8 mouse cellular contexts compared by ENCODE assay signal in genomic region chr19:38836084-38836437, GRCm38 (mm10). TPM values are rescaled to one million over a fixed set of nuclear protein-coding genes. Genes with fewer than 3 reads are reported as not detected.
DNase-seq lines count a peak whose midpoint lies in the region; ATAC-seq and TF ChIP-seq lines count a peak whose summit lies in the region.

No protein-coding gene starts in this region.

- no peaks in the 10 kb centered on the region for H3K4me1 ChIP-seq in heart, embryonic 11.5 days (ENCODE audit: control insufficient read depth, insufficient read depth, low read length)
- peaks cover 15% of the 10 kb centered on the region for H3K4me1 ChIP-seq in forebrain, embryonic 13.5 days
- peaks cover 36% of the 10 kb centered on the region for H3K4me1 ChIP-seq in liver, embryonic 15.5 days (replicated peaks)

- H3K4me3 ChIP-seq in heart, embryonic 11.5 days (ENCODE audit: low read depth, low read length), result peak overlapping the region; percentile 88
- peak overlapping the region; percentile 3 for H3K4me3 ChIP-seq in C2C12 (ENCODE audit: insufficient read depth, poor library complexity, severe bottlenecking)
- peak overlapping the region; percentile 82 for H3K4me3 ChIP-seq in forebrain, embryonic 13.5 days
- H3K4me3 ChIP-seq in liver, embryonic 15.5 days (replicated peaks), result peak overlapping the region; percentile 94

- no peak overlapping the region for H3ac ChIP-seq in C2C12 (ENCODE audit: control insufficient read depth, insufficient read length, low read depth)

- H3K4me2 ChIP-seq in heart, embryonic 11.5 days, result peak overlapping the region; percentile 77
- H3K4me2 ChIP-seq in forebrain, embryonic 13.5 days, result peak overlapping the region; percentile 64
- peak overlapping the region; percentile 95 for H3K4me2 ChIP-seq in liver, embryonic 15.5 days

- H3K27me3 ChIP-seq in heart, embryonic 11.5 days (ENCODE audit: control insufficient read depth, insufficient read depth, low read length), result no peaks in the 10 kb centered on the region
- peaks cover 23% of the 10 kb centered on the region for H3K27me3 ChIP-seq in C2C12 (ENCODE audit: control insufficient read depth, insufficient read depth, insufficient read length)
- H3K27me3 ChIP-seq in forebrain, embryonic 13.5 days, result no peaks in the 10 kb centered on the region
- no peaks in the 10 kb centered on the region for H3K27me3 ChIP-seq in liver, embryonic 15.5 days

- H3K79me3 ChIP-seq in C2C12 (ENCODE audit: low read depth), result no peaks in the 10 kb centered on the region

- H3K9me3 ChIP-seq in heart, embryonic 11.5 days (replicated peaks; ENCODE audit: control insufficient read depth, low read length), result no peaks in the 10 kb centered on the region
- no peaks in the 10 kb centered on the region for H3K9me3 ChIP-seq in forebrain, embryonic 13.5 days (replicated peaks)
- H3K9me3 ChIP-seq in liver, embryonic 15.5 days (replicated peaks), result no peaks in the 10 kb centered on the region

- TF ChIP-seq CTCF in C2C12 (IDR thresholded peaks at IDR 0.05; ENCODE audit: control insufficient read depth, insufficient read depth, insufficient read length), result no peak

- no peaks in the 10 kb centered on the region for H3K79me2 ChIP-seq in C2C12 (ENCODE audit: control insufficient read depth, insufficient read depth)

- H3K36me3 ChIP-seq in heart, embryonic 11.5 days (ENCODE audit: control insufficient read depth, insufficient read depth, low read length), result no peaks in the 10 kb centered on the region
- no peaks in the 10 kb centered on the region for H3K36me3 ChIP-seq in C2C12 (ENCODE audit: control insufficient read depth, insufficient read depth)
- H3K36me3 ChIP-seq in forebrain, embryonic 13.5 days (ENCODE audit: poor library complexity, severe bottlenecking), result no peaks in the 10 kb centered on the region
- H3K36me3 ChIP-seq in liver, embryonic 15.5 days (replicated peaks), result no peaks in the 10 kb centered on the region

- WGBS in heart, embryonic 11.5 days (ENCODE audit: insufficient replicate concordance), result 20% methylated on average over 10 of the region's 10 CpGs
- WGBS in forebrain, embryonic 13.5 days, result 28% methylated on average over 10 of the region's 10 CpGs
- 19% methylated on average over 10 of the region's 10 CpGs for WGBS in liver, embryonic 15.5 days (ENCODE audit: insufficient replicate concordance)

- no peak for ATAC-seq in heart, embryonic 11.5 days (replicated peaks; ENCODE audit: insufficient number of reproducible peaks, low FRiP score, low TSS enrichment)
- ATAC-seq in forebrain, embryonic 13.5 days, result no peak
- ATAC-seq in liver, embryonic 15.5 days (ENCODE audit: insufficient read depth), result no peak

- peak overlapping the region; percentile 88 for H3K9ac ChIP-seq in heart, embryonic 11.5 days (ENCODE audit: low read depth, low read length)
- peak overlapping the region; percentile 85 for H3K9ac ChIP-seq in forebrain, embryonic 13.5 days
- peak overlapping the region; percentile 93 for H3K9ac ChIP-seq in liver, embryonic 15.5 days

- no peak for DNase-seq in heart, adult 9 months (ENCODE audit: low spot score in 2 of 2)
- DNase-seq in spleen, adult 12 weeks (ENCODE audit: low spot score), result no peak
- no peak for DNase-seq in right cerebral cortex, postnatal 4 days
- no peak for DNase-seq in frontal cortex, postnatal 25 days (ENCODE audit: low spot score in 2 of 2)

- peak overlapping the region; percentile 90 for H3K27ac ChIP-seq in heart, embryonic 11.5 days (ENCODE audit: low read depth, low read length)
- H3K27ac ChIP-seq in forebrain, embryonic 13.5 days, result no peak overlapping the region
- H3K27ac ChIP-seq in liver, embryonic 15.5 days (replicated peaks), result peak overlapping the region; percentile 96

TF ChIP-seq in C2C12, 6 proteins besides CTCF, POLR2A, EP300 and RAD21:
- TF ChIP-seq MYOD1 (IDR thresholded peaks at IDR 0.05; ENCODE audit: control insufficient read depth, insufficient read length, low read depth), result no peak
- TF ChIP-seq FOSL1 (IDR thresholded peaks at IDR 0.05; ENCODE audit: insufficient read depth, low read length, poor library complexity, severe bottlenecking), result no peak
- TF ChIP-seq CEBPB (IDR thresholded peaks at IDR 0.05; ENCODE audit: low read depth), result no peak
- TF ChIP-seq MAX (IDR thresholded peaks at IDR 0.05), result no peak

RNA-seq across cellular contexts. Expression of gene Tbc1d12, which starts 0.3 kb away (rescaled TPM):
- polyA plus RNA-seq in heart, embryonic 11.5 days (2014; fragmentation: Nextera tagmentation; extraction: Ambion mirVana), result 2.0 and 2.2 TPM in 2 replicates
- 0.13 TPM for polyA plus RNA-seq in C2C12 (2012; fragmentation: generic; extraction: Trizol)
- polyA plus RNA-seq in forebrain, embryonic 13.5 days (2015; fragmentation: Nextera tagmentation; extraction: Ambion mirVana), result 3.4 and 3.8 TPM in 2 replicates
- polyA plus RNA-seq in liver, embryonic 15.5 days (2015; fragmentation: Nextera tagmentation; extraction: Ambion mirVana), result 1.1 and 1.2 TPM in 2 replicates

RNA-seq across cellular contexts. Expression of gene Noc3l, which starts 17.0 kb away (rescaled TPM):
- 6.2 and 6.6 TPM in 2 replicates for polyA plus RNA-seq in heart, embryonic 11.5 days (2014; fragmentation: Nextera tagmentation; extraction: Ambion mirVana)
- 4.4 TPM for polyA plus RNA-seq in C2C12 (2012; fragmentation: generic; extraction: Trizol)
- polyA plus RNA-seq in forebrain, embryonic 13.5 days (2015; fragmentation: Nextera tagmentation; extraction: Ambion mirVana), result 7.5 and 8.4 TPM in 2 replicates
- 3.1 and 3.2 TPM in 2 replicates for polyA plus RNA-seq in liver, embryonic 15.5 days (2015; fragmentation: Nextera tagmentation; extraction: Ambion mirVana)

Comparison
In these comparisons a context has a peak if more than half of its experiments do, and no peak if none do; other contexts are left out.
1. H3K4me3 ChIP-seq: peak in every context shown above with its lines; median percentile 94 in liver, embryonic 15.5 days; 88 in heart, embryonic 11.5 days; 82 in forebrain, embryonic 13.5 days; 3 in C2C12.